Mouse (Mus musculus) granulocyte monocyte progenitor cell, adult 5-6 weeks (primary cell): ENCODE measurements around the gene Slc32a1. TPM values are rescaled to one million over a fixed set of nuclear protein-coding genes. Genes with fewer than 3 reads are reported as not detected.
A peak's percentile ranks its signal among the peaks of the same experiment; 100 is the strongest.

Experiments
- ATAC-seq: replicated peaks from 2 replicates; pipeline ENCODE4 v1.8.0; 2016; ENCODE audit warnings: mild to moderate bottlenecking, moderate TSS enrichment, inconsistent platforms; ENCODE audit not compliant: poor library complexity, severe bottlenecking
- total RNA-seq, 2 experiments: library from RNA; stranded (forward) in 1 of 2; stranded (reverse) in 1 of 2; fragments of 200-712, 200-1000 nt in 1 of 2; fragments of >200 nt in 1 of 2; fragmentation: Nextera tagmentation in 1 of 2; gene quantifications; 2 replicates each; pipeline ENCODE4 v1.2.3; 2014 to 2017

Slc32a1 gene
- total RNA-seq, 2 experiments from 2014 or later: not detected

DNA sequence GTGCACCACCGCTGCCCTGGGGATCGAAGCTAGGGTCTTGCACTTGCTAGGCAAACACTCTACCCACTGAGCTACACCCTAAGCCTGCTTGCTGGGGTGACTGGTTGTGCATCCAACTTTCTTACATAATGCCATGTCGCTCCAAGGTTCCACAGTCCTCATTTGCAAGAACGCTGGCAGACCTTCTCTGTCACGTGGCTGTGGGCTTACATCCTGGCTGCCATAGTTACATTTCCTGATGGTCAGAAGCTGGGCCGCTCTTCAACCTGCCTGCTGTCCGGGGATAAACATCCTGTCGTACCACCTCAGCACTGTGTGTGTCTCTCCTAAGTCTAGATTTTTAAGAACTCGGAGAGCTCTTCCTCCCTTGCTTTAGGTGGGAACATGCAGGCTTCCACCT lies 44.1 kb downstream of the Slc32a1 start:
- no peak for ATAC-seq

DNA sequence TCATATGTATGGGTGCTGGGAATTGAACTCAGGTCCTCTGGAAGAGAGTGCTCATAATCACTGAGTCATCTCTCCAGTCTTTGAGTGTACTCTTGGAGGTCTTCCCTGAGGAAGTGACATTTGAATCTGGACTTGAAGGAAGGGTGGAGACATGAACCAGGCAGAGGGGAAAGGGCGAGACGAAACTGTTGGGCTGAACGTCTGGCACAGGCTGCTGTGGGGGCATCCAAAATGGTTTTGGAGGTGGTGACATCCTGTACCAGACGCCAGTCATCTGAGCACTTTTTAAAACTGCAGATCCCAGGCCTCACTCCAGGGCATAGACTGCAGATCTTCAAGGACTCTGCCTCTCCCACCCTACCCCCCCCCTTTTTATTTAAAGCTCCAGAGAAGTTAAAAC lies 45.2 kb downstream of the Slc32a1 start:
- no peak for ATAC-seq

DNA sequence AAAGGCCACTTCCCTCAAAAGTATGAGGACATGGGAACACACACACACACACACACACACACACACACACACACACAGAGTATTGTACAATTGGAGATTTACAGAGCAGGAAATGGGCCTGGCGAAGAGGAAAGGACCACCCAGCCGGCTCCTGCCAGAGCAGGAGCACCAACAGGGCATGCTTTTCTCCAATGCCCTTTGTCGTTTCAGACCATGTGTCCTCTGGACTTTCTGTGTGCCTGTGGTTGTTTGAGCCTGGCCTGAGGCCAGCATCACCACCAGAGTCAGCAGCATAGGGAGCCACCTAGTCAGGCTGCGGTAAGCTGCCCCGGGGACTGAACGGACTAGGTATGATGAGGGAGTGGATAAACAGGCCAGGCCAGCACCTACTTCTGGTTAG lies 48.3 kb downstream of the Slc32a1 start:
- peak; percentile 72 for ATAC-seq

DNA sequence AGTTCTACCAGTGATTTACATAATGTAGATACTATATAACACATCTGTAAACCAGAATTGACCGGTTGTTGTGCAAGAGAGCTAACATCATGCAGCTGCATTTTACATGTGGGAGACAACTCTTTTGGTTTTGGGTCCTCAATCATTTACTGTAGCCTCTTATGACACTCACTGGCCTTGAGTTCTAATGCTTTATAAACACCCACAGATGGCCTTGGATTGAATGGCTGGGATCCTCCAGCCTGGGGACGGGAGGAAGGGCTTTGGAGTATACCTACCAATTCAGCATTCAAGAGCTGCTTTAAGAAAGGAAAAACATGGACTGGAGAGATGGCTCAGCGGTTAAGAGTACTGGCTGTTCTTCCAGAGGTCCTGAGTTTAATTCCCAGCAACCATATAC lies 48.8 kb downstream of the Slc32a1 start:
- peak; percentile 23; the same call in 1 of the 2 replicates for ATAC-seq

DNA sequence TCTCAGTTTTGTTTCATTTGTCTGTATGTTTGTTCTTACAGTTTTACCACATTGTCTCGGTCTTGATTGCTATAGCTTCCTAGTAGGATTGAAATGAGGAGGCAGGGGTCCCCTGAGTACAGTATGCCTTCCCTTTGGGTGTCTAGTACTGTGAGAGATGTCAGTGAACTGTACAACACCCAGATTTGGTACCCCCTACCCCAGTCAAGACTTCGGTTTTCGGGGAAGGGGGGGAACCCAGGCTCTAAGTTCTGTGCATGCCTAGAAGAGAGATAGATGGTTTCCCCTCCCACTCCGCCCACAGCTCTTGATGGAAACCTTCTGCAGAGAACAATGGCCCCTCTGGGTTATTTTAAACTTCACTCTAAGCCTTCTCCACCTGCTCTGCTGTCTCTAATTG lies 54.5 kb downstream of the Slc32a1 start, which contains the start of gene Ppp1r16b:
Gene Ppp1r16b, plus strand, starts transcription at position 301 of the 400 bp plus-strand sequence.
- no peak for ATAC-seq

Other genes with a start within 250 kb of the Slc32a1 start
- 0.04 TPM in 1 of 2 replicates, not detected in the other for gene Snhg11, start 235.1 kb upstream of the Slc32a1 start, total RNA-seq (2014; fragmentation: Nextera tagmentation)
- 0.21 TPM in 1 of 2 replicates, not detected in the other for gene Snhg11, start 235.1 kb upstream of the Slc32a1 start, total RNA-seq (2017)
- 24.0 and 54.0 TPM in 2 replicates for gene Ralgapb, start 200.9 kb upstream of the Slc32a1 start, total RNA-seq (2014; fragmentation: Nextera tagmentation)
- gene Ralgapb, start 200.9 kb upstream of the Slc32a1 start, total RNA-seq (2017): 25.8 and 32.1 TPM in 2 replicates
- not detected in 2 replicates for gene Adig, start 108.2 kb upstream of the Slc32a1 start, total RNA-seq (2014; fragmentation: Nextera tagmentation)
- gene Adig, start 108.2 kb upstream of the Slc32a1 start, total RNA-seq (2017): not detected in 2 replicates
- gene Arhgap40, start 98.0 kb upstream of the Slc32a1 start, total RNA-seq (2014; fragmentation: Nextera tagmentation): not detected in 2 replicates
- 2.9 TPM in 1 of 2 replicates, not detected in the other for gene Arhgap40, start 98.0 kb upstream of the Slc32a1 start, total RNA-seq (2017)
- gene Actr5, start 14.1 kb downstream of the Slc32a1 start, total RNA-seq (2014; fragmentation: Nextera tagmentation): 15.6 and 18.5 TPM in 2 replicates
- gene Actr5, start 14.1 kb downstream of the Slc32a1 start, total RNA-seq (2017): 15.8 and 21.6 TPM in 2 replicates
- 0.21 TPM in 1 of 2 replicates, not detected in the other for gene Ppp1r16b, start 54.6 kb downstream of the Slc32a1 start, total RNA-seq (2014; fragmentation: Nextera tagmentation)
- 0.31 TPM in 1 of 2 replicates, not detected in the other for gene Ppp1r16b, start 54.6 kb downstream of the Slc32a1 start, total RNA-seq (2017)
- gene Fam83d, start 157.3 kb downstream of the Slc32a1 start, total RNA-seq (2014; fragmentation: Nextera tagmentation): 2.2 and 2.4 TPM in 2 replicates
- gene Fam83d, start 157.3 kb downstream of the Slc32a1 start, total RNA-seq (2017): 7.4 and 10.0 TPM in 2 replicates
- gene Dhx35, start 184.0 kb downstream of the Slc32a1 start, total RNA-seq (2014; fragmentation: Nextera tagmentation): 17.0 and 20.9 TPM in 2 replicates
- 14.3 and 22.0 TPM in 2 replicates for gene Dhx35, start 184.0 kb downstream of the Slc32a1 start, total RNA-seq (2017)